Mouse (Mus musculus) frontal cortex, postnatal 36 days (tissue): Measurements from ENCODE around the gene Olfr1362.

Experiments
- DNase-seq, 2 experiments: peaks; one replicate each; pipeline ENCODE4 v3.0.0; 2022; ENCODE audit warnings: low spot score in 2 of 2

Gene Olfr1362

GRCm38 (mm10) chr13:21613922-21614321 is at the start of gene Olfr1362:
Olfr1362 (minus strand) TSS chr13:21614022.
- no peak for DNase-seq

DNA sequence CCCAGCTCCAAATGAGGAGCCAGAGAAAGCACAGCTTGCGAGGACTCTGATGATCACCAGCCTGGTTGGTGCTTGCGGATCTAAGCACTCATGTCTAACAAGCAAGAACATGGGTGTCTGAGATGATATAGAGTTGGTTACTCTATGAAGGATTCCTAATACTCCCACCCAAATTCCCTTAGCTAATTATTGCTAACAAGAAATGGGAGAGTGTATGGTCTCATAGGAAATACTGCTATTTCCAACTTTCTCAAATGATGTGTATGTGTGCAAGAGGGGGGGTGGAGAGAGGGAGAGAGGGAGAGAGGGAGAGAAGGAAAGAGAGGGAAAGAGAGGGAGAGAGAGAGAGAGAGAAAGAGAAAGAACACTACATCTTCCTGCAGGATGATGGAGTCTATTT is 49.5 kb upstream of the Olfr1362 start, which contains the start of gene Olfr1361:
TSS of gene Olfr1361 (minus strand) at position 101 of the 400 bp plus-strand sequence.
- DNase-seq: no peak

DNA sequence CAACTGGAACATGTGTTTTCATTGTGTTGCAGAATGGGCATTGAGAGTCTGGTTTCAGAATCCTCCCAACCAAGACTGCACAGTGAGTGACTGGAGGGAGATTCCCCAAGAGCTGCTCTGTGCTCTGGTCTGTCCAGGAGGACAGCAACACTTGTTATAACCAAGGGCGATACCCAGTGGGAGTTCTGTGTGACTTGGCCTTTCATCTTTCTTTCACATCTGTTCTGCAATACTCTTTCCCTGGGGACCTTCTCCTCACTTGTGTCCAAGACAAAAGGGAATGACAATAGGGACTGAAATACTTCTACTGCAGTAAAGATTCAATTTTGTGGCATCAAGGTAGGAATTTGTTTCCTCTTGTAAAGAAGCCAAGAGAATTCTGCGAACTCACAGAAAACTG is 28.6 kb upstream of the Olfr1362 start, which contains the start of gene Olfr11:
TSS of gene Olfr11 (minus strand) at position 101 of the 400 bp plus-strand sequence.
- DNase-seq: no peak

- DNase-seq: no peak
Measured at GRCm38 (mm10) chr13:21591618-21592017, 22.2 kb downstream of the Olfr1362 start.

DNA sequence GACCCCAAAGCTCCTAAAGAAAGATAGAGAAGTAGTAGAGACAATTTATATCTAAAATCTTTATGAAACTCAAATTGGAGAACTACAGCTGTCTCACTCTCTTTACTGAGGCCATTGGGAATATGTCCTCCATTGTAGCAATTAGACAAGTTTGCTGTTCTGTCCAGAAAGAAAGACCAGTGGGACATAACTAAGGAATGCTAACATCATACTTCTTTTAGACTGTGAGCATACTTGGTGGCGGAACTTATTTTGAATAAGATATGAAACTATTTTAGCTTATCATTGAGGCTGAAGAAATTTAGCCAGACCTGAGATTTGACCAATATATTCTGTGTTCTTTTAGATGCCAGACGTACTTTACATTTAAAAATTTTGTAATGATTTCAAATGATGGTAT is 32.2 kb downstream of the Olfr1362 start, which contains the start of gene Olfr1364:
TSS of gene Olfr1364 (minus strand) at position 101 of the 400 bp plus-strand sequence.
- DNase-seq: no peak
